Mouse (Mus musculus): ENCODE data around the gene Gm21972. TPM values are rescaled to one million over a fixed set of nuclear protein-coding genes. Genes with fewer than 3 reads are reported as not detected.

Gm21972 gene
- polyA plus RNA-seq (2014; fragmentation: Illumina TruSeq; extraction: RNeasy Lipid Tissue Mini Kit (QIAGEN cat#74804); ENCODE audit: low read depth, low replicate concordance), result not detected

DNA sequence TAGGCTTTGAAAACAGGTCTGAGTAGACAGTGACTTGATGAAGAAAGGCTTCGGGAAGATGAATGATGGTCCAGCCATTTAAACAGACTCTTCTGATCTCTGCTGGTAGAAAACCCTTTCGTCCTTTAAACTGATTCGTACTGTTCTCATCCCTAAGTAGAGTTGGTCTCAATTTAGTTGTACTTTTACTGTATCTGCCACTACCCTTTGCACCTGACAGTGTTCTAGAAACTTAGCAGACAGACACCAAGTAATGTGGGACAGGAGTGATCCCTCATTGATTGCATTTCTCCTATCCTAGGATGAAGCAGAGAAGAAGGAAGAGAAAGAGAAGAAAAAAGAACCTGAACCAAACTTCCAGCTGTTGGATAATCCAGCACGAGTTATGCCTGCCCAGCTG is at the start of gene Gm21972:
Gene Gm21972 (plus strand): TSS at position 301 of the 400 bp plus-strand sequence.

DNA sequence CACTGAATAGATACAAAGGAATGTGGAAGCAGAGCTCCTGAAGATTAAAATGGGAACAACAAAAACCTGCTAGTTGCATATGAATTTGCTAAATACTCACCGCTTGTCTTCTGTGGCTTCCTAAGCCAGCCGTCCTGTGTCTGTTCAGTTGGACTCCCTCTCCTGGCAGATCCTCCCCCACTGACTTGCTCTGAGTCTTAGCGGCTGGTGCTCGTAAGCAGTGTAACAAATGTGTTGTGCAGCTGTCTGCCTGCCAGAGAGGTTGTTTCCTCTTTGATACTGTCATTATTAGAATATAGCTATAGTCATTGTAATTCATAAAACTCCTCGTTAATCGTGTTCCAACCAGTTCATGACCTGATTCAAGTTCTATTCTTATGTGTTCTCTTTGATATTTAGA is 21.7 kb upstream of the Gm21972 start, which contains the start of gene Htr2b:
Gene Htr2b (minus strand): TSS at position 192 of the 400 bp plus-strand sequence.

DNA sequence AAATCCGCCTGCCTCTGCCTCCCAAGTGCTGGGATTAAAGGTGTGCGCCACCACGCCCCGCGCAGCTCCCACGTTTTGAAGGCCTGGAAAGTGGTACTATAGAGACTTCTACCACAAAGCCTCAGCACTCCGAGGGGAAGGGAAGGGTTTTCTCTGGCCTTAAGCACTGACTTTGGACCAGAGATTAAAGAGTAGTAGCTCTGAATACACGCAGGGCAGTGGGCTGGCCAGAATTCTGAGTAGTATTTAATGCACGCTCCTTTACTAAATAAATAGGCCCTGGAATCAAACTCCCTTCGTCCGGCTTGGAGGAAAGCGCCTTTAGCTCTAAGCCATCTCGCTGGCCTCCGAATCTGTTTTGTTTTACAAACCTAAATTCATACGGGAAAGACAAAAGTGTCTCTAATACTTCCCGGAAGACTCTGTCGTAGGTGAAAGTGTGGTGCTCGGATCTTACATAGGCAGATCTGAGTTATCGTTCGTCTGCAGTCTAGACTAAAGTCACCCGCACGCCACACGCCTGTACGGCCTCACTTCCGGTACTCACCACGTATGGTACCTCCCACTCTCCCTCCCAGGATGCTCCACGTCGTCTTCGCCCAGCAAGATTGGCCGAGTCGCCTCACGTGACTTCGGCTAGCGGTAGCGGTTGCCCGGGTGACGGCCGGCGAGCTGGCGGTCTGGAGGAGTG is 20.8 kb downstream of the Gm21972 start, which contains the start of gene Armc9:
Gene Armc9 (plus strand): TSS at position 648 of the 691 bp plus-strand sequence.

Other genes starting within 250 kb of the Gm21972 start
- 2.6 TPM for gene Itm2c, start 239.4 kb upstream of the Gm21972 start, polyA plus RNA-seq (2014; fragmentation: Illumina TruSeq; extraction: RNeasy Lipid Tissue Mini Kit (QIAGEN cat#74804); ENCODE audit: low read depth, low replicate concordance)
- not detected for gene 4933407L21Rik, start 205.2 kb upstream of the Gm21972 start, polyA plus RNA-seq (2014; fragmentation: Illumina TruSeq; extraction: RNeasy Lipid Tissue Mini Kit (QIAGEN cat#74804); ENCODE audit: low read depth, low replicate concordance)
- gene Gpr55, start 172.6 kb upstream of the Gm21972 start, polyA plus RNA-seq (2014; fragmentation: Illumina TruSeq; extraction: RNeasy Lipid Tissue Mini Kit (QIAGEN cat#74804); ENCODE audit: low read depth, low replicate concordance), result not detected
- gene Spata3, start 116.8 kb upstream of the Gm21972 start, polyA plus RNA-seq (2014; fragmentation: Illumina TruSeq; extraction: RNeasy Lipid Tissue Mini Kit (QIAGEN cat#74804); ENCODE audit: low read depth, low replicate concordance), result not detected
- gene 2810459M11Rik, start 87.8 kb upstream of the Gm21972 start, polyA plus RNA-seq (2014; fragmentation: Illumina TruSeq; extraction: RNeasy Lipid Tissue Mini Kit (QIAGEN cat#74804); ENCODE audit: low read depth, low replicate concordance), result 43.7 TPM
- gene Psmd1, start 69.2 kb upstream of the Gm21972 start, polyA plus RNA-seq (2014; fragmentation: Illumina TruSeq; extraction: RNeasy Lipid Tissue Mini Kit (QIAGEN cat#74804); ENCODE audit: low read depth, low replicate concordance), result 120 TPM
- not detected for gene Htr2b, start 21.7 kb upstream of the Gm21972 start, polyA plus RNA-seq (2014; fragmentation: Illumina TruSeq; extraction: RNeasy Lipid Tissue Mini Kit (QIAGEN cat#74804); ENCODE audit: low read depth, low replicate concordance)
- 3.4 TPM for gene Armc9, start 21.1 kb downstream of the Gm21972 start, polyA plus RNA-seq (2014; fragmentation: Illumina TruSeq; extraction: RNeasy Lipid Tissue Mini Kit (QIAGEN cat#74804); ENCODE audit: low read depth, low replicate concordance)
- gene B3gnt7, start 169.2 kb downstream of the Gm21972 start, polyA plus RNA-seq (2014; fragmentation: Illumina TruSeq; extraction: RNeasy Lipid Tissue Mini Kit (QIAGEN cat#74804); ENCODE audit: low read depth, low replicate concordance), result not detected
- 150 TPM for gene Ncl, start 225.8 kb downstream of the Gm21972 start, polyA plus RNA-seq (2014; fragmentation: Illumina TruSeq; extraction: RNeasy Lipid Tissue Mini Kit (QIAGEN cat#74804); ENCODE audit: low read depth, low replicate concordance)

Data from liver, adult 10 weeks (tissue).